Mouse (Mus musculus): ENCODE results near the gene Sim2.

Sim2 gene

DNA sequence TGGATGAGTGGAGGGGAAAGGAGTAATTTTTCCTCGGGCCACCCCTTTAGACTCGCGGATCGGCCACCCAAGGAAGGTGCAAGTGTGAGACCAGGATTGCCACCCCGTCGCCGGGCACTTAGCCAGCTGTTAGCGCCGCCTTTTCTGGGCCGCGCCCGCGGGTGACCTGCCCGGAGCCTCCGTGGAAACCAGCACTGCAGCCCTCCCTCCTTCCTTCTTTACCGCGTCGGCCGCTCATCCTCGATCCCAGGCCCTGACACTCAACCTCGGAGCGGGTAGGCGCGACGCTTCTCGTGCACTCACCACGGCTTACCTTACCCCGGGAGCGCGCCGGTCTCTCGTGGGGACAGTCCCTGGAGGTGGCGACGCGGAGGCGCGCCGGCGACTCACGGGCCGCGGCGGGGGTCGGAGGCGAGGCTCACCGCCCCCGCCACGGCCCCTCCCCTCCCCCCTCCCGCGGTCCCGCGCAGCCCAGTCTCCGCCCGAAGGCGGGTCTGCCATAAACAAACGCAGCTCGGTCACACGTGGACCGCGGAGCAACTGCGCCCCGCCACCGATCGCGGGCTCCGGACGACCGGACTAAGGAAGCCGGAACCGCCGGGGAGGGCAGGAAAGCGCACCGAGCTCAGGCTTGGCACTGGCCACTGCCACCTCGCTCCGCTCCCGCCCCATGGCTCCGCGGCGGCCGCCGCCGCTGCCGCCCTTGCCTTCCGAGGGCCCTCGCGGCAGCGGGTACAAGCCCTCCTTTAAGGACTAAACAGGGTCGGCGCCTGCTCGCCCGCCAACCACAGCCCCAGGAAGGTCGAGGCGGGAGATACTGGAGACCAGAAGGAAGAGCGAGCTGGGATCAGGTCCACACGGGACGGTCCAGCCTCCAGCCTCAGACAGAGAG is at the start of gene Sim2:
Gene Sim2, plus strand, starts transcription at position 221 of the 892 bp plus-strand sequence.
- no peak for DNase-seq

- no peak for DNase-seq
Observed at GRCm38 (mm10) chr16:94037280-94037679, 47.5 kb upstream of the Sim2 start.

GRCm38 (mm10) chr16:94038272-94038985 is 46.3 kb upstream of the Sim2 start:
- peak; percentile 8 to 59 for DNase-seq

- no peak for DNase-seq
Observed at GRCm38 (mm10) chr16:94038986-94039341, 45.8 kb upstream of the Sim2 start.

DNA sequence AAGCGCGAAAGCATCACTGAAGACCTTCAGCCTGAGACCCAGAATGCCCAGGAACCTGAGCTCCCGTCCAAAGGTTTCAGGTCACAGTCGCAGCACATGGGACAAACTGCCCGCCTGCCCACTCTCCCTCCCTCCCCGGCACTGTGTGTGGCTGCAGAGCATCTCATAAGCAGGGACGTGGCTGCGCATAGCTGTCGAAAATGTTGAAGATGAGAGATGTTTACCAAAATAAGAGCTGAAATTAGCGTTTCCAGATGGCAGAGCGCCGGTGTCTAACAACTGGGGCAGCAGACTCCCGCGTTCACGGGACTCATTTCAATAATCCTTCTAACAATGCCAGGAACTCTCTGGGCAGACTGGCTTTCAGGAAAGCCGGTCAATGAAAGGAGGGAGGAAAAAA is 44.2 kb upstream of the Sim2 start:
- no peak for DNase-seq

GRCm38 (mm10) chr16:94041065-94041712 is 43.5 kb upstream of the Sim2 start:
- DNase-seq = no peak

DNA sequence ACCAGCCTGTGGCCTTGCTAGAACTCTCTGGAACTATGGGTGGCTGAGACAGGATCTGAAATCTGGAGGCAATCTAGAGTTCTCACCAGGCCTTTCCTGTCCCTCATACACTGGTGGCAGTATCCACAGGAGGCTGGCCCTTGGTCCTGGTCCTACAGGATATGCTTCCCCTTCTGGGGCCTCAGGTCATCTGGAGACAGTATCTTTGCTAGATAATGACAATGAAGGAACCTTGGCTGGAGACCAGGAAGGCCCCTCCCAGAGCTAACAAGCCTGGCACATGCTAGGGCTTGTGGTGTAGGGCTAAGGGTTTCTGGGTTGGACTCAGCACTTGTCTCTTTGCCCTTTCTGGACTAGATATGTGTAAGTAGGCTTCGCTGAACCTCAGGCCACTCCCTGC is 40.9 kb upstream of the Sim2 start:
- DNase-seq = no peak

GRCm38 (mm10) chr16:94044996-94045395 is 39.7 kb upstream of the Sim2 start:
- DNase-seq = no peak

DNA sequence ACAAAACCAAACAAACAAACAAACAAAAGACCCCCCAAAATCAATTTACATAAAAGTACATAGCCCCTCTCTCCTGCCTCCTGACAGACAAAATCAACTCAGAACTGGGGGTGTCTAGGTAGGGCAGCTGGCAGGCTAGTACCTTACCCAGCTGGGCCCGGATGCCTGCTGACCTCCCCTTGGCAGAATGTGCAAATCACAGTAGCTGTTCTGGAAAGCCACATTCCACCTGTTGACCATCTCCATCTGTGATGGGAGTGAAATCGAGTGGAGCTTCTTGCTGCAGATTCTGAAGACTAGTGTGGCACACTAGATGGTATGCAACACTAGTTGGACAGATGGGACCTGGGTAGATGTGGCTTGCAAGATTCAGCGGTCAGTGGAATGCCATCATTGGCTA is 34.4 kb upstream of the Sim2 start:
- no peak for DNase-seq

DNA sequence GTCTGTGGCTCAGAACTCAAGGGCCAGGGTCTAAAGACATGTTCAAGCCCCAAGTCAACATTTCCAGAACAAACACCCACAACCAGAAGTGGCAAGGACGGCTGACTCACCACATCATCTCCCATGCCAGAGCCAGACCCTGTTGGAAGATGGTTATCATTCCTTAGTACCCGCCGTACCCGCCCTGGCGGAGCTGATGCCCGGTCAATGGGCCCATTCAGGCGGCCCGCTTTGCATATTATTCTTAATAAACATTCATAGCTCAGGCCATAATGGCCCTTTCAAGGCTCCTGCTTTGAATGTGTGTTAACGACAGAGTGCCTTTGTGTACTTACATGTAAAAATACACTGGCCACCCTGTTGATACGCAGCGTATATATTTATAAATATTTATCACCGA is 29.6 kb upstream of the Sim2 start:
- DNase-seq = no peak

GRCm38 (mm10) chr16:94055576-94055975 is 29.2 kb upstream of the Sim2 start:
- DNase-seq = no peak

DNA sequence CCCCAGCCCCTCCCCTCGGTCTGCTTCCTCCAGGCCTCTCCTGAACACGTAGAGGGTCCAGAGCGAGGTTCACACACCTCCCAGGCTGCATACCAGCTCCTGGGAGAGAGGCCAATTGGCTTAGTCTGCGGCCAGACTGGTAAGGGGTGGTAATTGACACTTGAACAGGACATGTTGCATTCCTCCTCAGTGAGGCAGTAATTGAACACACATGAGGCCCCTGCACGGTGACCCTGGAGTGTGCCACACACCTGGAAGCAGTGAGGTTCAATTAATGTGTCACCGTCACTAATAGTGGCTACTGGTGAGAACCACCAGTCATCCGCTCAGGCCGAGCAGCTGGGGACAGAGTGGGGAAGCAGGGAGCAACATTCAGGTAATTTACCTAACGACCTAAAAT is 24.9 kb upstream of the Sim2 start:
- no peak for DNase-seq

- no peak for DNase-seq
Observed at GRCm38 (mm10) chr16:94064211-94064610, 20.5 kb upstream of the Sim2 start.

GRCm38 (mm10) chr16:94065728-94066674 is 18.7 kb upstream of the Sim2 start:
- no peak for DNase-seq

GRCm38 (mm10) chr16:94066771-94067170 is 18.0 kb upstream of the Sim2 start:
- no peak for DNase-seq

GRCm38 (mm10) chr16:94067280-94067679 is 17.5 kb upstream of the Sim2 start:
- no peak for DNase-seq

DNA sequence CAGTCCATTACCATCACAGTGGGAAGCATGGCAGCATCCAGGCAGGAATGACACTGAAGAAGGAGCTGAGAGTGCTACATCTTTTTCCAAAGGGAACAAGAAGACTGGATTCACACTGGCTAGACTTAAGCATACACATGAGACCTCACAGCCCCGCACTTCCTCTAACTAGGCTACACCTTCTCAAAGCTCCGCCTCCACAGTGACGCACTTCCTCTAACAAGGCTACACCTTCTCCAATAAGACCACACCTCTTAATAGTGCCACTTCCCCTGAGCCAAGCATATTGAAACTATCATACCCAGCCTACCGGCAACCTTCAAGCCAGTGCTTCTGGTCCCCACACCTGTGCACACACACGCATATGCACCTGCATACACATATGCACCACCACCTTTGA is 15.7 kb upstream of the Sim2 start:
- no peak for DNase-seq

DNA sequence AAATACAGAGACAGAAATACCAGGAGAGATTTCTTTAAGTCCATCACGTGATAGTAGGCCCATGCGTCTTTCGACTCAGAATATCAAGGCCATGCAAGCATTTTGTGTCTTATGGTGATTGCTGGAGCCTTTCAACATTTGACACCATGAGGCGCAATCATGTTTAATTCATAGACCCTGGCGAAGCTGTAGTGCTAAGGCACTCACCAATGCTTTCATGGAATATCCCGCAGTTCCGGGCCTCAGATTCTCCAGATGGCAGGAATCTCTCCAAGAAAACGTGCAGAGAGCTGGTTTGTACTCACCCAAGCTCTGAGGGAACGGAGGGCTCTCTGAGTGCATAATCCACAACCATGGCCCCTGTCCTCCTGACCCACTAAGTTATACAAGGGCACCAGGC is 13.8 kb upstream of the Sim2 start:
- DNase-seq = no peak

DNA sequence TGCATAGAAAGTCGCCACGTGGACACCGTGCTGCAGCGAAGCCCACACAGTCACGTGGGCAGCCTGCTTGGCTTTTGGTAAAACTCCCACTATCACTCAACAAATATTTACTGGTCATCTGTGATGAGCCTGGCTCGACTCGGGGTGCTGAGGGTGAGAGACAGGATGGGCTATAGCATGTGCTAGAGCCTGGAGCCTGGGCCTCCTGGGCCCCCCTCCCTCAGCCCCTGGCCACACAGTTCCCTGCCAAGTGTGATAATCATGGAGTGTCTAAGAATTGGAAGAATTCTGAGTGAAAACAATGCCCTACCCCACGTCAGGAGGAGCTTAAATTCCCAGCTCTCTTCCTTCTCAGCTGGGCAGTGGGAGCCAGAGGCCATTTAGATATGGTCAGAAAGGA is 13.3 kb upstream of the Sim2 start:
- DNase-seq = no peak

DNA sequence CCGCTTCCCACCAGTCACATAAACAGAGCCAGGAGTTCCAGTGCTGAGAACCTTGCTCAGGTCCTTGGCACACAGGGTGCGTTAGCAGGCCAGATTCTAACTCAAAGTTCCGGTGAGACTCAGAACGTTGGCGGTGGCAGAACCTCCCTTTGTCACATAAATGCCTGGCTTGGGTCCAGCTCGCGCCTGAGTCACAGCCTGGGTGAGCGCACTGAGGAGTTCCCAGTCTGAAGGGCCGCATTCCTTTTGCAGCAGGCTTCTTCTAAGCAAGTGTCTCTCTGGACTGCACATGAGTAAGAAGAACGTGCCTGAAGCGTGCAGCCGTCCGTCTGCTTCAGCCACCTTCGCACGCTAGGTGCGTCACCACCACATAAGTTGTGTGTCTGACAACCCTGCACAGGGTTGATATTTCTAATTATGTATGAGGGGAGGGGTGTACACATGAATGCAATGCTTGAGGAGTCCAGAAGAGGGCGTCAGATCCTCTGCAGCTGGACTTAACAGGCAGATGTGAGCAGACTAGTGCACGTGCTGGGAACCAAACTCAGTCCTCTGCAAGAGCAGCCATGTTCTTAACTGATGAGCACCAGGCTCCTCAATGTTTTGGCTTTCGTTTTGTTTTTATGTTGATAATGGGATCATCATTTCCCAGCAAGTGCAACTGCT is 9.2 kb upstream of the Sim2 start:
- DNase-seq = no peak

DNA sequence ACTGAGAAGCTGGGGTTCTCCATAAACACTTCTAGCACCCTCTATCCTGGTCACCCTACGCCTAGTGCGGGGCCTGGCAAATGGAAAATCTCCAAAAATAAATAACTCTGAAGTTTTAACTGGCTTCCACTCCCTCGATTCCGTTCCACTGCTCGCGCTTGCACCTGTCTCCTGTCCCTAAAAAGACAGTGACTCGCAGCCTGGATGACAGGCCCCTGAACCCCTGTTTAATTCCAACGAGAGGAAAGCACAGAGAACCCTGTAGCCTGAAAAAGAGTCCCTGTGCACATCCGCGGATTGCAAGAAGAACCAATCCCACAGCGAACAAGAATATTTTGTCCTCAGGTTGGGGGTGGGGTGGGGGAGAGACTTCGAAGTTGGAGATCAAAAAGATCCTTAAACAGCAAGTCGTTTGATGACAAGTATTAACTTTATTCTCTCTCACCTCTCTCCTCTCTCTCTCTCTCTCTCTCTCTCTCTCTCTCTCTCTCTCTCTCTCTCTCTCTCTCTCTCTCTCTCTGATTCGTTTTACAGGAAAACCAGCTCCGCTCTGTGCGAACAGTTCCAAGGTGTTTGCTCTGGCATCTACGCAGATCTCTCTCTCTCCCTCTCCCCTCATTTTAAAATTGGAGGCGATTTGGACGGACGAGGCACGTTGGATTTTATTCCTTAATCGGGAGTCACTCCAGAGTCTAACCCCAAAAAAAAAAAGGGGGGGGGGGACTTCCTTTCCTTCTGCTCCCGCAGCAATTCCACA is 6.2 kb upstream of the Sim2 start:
- DNase-seq = no peak
